Mouse (Mus musculus) liver, embryonic 12.5 days (tissue): ENCODE measurements around the gene Pgpep1l. TPM values are rescaled to one million over a fixed set of nuclear protein-coding genes. Genes with fewer than 3 reads are reported as not detected.

ENCODE experiments used
- ATAC-seq: fragments of 200-750 bp; cut with Nextera tagmentation; 2 replicates; pipeline ENCODE4 v1.8.0; 2017; ENCODE audit warnings: moderate number of reproducible peaks, mild to moderate bottlenecking, moderate library complexity
- H3K27ac ChIP-seq: fragments of 300-500 bp; sonication (generic); 2 replicates; pipeline ENCODE4 v1.5.1; 2016; ENCODE audit warnings: mild to moderate bottlenecking
- H3K27me3 ChIP-seq: fragments of 300-500 bp; sonication (generic); replicated peaks from 2 replicates; pipeline ENCODE4 v1.6.1; 2016; ENCODE audit warnings: mild to moderate bottlenecking, moderate library complexity
- H3K36me3 ChIP-seq: fragments of 300-500 bp; sonication (generic); 2 replicates; pipeline ENCODE4 v1.6.1; 2016; ENCODE audit warnings: mild to moderate bottlenecking, moderate library complexity
- H3K4me1 ChIP-seq: fragments of 300-500 bp; sonication (generic); 2 replicates; pipeline ENCODE4 v1.6.1; 2016
- H3K4me2 ChIP-seq: fragments of 300-500 bp; sonication (generic); 2 replicates; pipeline ENCODE4 v1.6.1; 2016; ENCODE audit warnings: mild to moderate bottlenecking, moderate library complexity
- H3K4me3 ChIP-seq: fragments of 300-500 bp; sonication (generic); 2 replicates; pipeline ENCODE4 v1.5.1; 2016; ENCODE audit warnings: mild to moderate bottlenecking, moderate library complexity
- H3K9ac ChIP-seq: fragments of 300-500 bp; sonication (generic); 2 replicates; pipeline ENCODE4 v1.6.1; 2016; ENCODE audit warnings: mild to moderate bottlenecking, moderate library complexity
- H3K9me3 ChIP-seq: fragments of 300-500 bp; sonication (generic); replicated peaks from 2 replicates; pipeline ENCODE4 v1.6.1; 2016; ENCODE audit warnings: mild to moderate bottlenecking, moderate library complexity
- WGBS: fragments of 180-500 bp; shearing (Covaris S2); methylation state at CpG from one replicate; pipeline ENCODE4 v1.1.7; 2016; ENCODE audit not compliant: insufficient replicate concordance; 5-methylcytosine and 5-hydroxymethylcytosine counted together
- polyA plus RNA-seq: library from polyadenylated mRNA; unstranded; fragments of >200 nt; fragmentation: Nextera tagmentation; extraction: Ambion mirVana; gene quantifications from 2 replicates; pipeline ENCODE4 v1.2.1, GENCODE M21; 2016

The Pgpep1l gene
- polyA plus RNA-seq, 1 experiment from 2014 or later, result not detected

GRCm38 (mm10) chr7:68224006-68224405 is 40.0 kb downstream of the Pgpep1l start:
- Histone ChIP-seq H3K4me3 (no peak overlapping the region), H3K36me3 (peaks cover 87% of the 10 kb centered on the region), H3K27ac (no peak overlapping the region), H3K9me3 (no peaks in the 10 kb centered on the region), H3K4me2 (no peak overlapping the region), H3K27me3 (no peaks in the 10 kb centered on the region), H3K9ac (no peak overlapping the region), H3K4me1 (no peaks in the 10 kb centered on the region)
- WGBS, result 82% methylated on average over 5 of the region's 5 CpGs
- no peak for ATAC-seq

DNA sequence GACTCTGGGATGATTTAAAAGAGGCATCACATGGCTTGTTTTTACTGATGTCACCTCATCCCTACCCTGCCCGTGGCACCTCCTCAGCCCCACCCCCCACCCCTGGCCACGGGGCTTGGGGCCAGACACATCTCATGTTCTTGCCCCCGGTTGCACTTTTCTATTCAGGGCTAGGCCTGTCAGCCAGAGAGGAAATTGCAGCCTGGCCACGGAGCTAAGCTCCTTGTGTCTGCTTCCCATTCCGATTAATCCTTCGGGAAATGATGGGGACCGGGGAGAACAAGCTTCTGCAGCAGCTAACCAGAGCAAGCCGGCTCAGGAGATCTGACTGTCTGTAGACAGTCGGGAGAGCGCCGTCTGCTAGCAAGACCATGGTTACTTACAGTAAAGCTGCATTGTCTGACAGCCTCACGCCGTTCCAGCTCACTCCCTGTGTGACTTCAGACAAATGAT is 40.7 kb downstream of the Pgpep1l start:
- 75% methylated on average over 13 of the region's 13 CpGs for WGBS
- H3K27ac ChIP-seq, result no peak overlapping the region

GRCm38 (mm10) chr7:68221677-68222230 is 42.3 kb downstream of the Pgpep1l start:
- Histone ChIP-seq H3K27ac (no peak overlapping the region), H3K4me2 (no peak overlapping the region), H3K4me1 (no peaks in the 10 kb centered on the region), H3K27me3 (no peaks in the 10 kb centered on the region), H3K9ac (no peak overlapping the region), H3K9me3 (no peaks in the 10 kb centered on the region), H3K4me3 (no peak overlapping the region), H3K36me3 (peaks cover 92% of the 10 kb centered on the region)
- WGBS, result 84% methylated on average over 9 of the region's 9 CpGs
- no peak for ATAC-seq

More for the DNA sequence above, 40.7 kb downstream of the Pgpep1l start:
- no peaks in the 10 kb centered on the region for H3K9me3 ChIP-seq
- no peaks in the 10 kb centered on the region for H3K4me1 ChIP-seq
- H3K4me3 ChIP-seq, result no peak overlapping the region
- H3K27me3 ChIP-seq, result no peaks in the 10 kb centered on the region
- no peak for ATAC-seq
- H3K9ac ChIP-seq, result no peak overlapping the region
- H3K36me3 ChIP-seq, result peaks cover 90% of the 10 kb centered on the region
- H3K4me2 ChIP-seq, result no peak overlapping the region

DNA sequence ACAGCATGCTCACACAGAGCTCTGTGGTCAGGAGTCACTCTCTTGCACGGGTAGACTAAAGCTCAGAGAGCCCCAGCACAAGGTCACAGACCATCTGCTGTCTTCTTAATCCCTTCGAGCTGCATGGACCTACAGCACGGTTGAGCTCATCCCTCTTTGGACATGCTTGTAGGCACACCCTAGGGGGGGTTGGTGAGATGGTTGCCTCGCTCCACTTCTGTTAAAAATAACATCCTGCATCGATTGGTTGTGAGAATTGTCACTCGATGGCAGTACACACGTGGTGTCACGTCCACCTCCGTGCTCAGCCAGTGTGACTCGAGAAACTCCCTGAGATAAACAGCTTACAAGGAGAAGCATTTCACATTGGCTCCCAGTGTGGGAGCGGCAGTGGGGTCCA is 45.2 kb downstream of the Pgpep1l start:
- no peak for ATAC-seq
- 83% methylated on average over 11 of the region's 11 CpGs for WGBS
- Histone ChIP-seq H3K27ac (no peak overlapping the region), H3K9ac (no peak overlapping the region), H3K4me3 (no peak overlapping the region), H3K4me1 (no peaks in the 10 kb centered on the region), H3K9me3 (no peaks in the 10 kb centered on the region), H3K36me3 (peaks cover 93% of the 10 kb centered on the region), H3K27me3 (no peaks in the 10 kb centered on the region), H3K4me2 (no peak overlapping the region)

- 89% methylated on average over 18 of the region's 18 CpGs for WGBS
- Histone ChIP-seq H3K27ac (no peak overlapping the region), H3K27me3 (no peaks in the 10 kb centered on the region), H3K9me3 (no peaks in the 10 kb centered on the region), H3K4me1 (no peaks in the 10 kb centered on the region), H3K9ac (no peak overlapping the region), H3K36me3 (peaks cover 94% of the 10 kb centered on the region), H3K4me2 (no peak overlapping the region), H3K4me3 (no peak overlapping the region)
- no peak for ATAC-seq
Measured at GRCm38 (mm10) chr7:68215522-68216070, 48.4 kb downstream of the Pgpep1l start.

GRCm38 (mm10) chr7:68213842-68214241 is 50.2 kb downstream of the Pgpep1l start:
- Histone ChIP-seq H3K4me2 (no peak overlapping the region), H3K36me3 (peaks cover 96% of the 10 kb centered on the region), H3K27me3 (no peaks in the 10 kb centered on the region), H3K9ac (no peak overlapping the region), H3K4me1 (no peaks in the 10 kb centered on the region), H3K27ac (no peak overlapping the region), H3K4me3 (no peak overlapping the region), H3K9me3 (no peaks in the 10 kb centered on the region)
- WGBS, result 66% methylated on average over 5 of the region's 5 CpGs
- no peak for ATAC-seq

DNA sequence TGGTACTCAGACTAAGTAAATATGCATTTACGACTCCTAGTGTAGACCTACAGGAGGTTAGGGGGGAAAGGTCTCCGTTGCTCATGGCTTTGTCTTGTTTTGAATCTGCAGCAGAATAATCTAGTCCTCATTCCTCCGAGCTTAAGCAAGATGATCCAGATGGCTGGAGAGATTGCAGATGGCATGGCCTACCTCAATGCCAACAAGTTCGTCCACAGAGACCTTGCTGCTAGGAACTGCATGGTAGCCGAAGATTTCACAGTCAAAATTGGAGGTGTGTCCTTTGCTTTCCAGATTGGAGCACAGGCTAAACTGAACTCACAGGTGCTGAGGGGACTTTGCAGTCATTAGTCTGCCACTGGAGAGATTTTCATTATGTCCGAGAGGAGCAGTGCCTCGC is 52.1 kb downstream of the Pgpep1l start:
- Histone ChIP-seq H3K4me1 (no peaks in the 10 kb centered on the region), H3K4me2 (no peak overlapping the region), H3K27me3 (no peaks in the 10 kb centered on the region), H3K9me3 (no peaks in the 10 kb centered on the region), H3K27ac (no peak overlapping the region), H3K9ac (no peak overlapping the region), H3K36me3 (peaks cover 96% of the 10 kb centered on the region), H3K4me3 (no peak overlapping the region)
- no peak for ATAC-seq
- WGBS, result 82% methylated on average over 7 of the region's 7 CpGs

DNA sequence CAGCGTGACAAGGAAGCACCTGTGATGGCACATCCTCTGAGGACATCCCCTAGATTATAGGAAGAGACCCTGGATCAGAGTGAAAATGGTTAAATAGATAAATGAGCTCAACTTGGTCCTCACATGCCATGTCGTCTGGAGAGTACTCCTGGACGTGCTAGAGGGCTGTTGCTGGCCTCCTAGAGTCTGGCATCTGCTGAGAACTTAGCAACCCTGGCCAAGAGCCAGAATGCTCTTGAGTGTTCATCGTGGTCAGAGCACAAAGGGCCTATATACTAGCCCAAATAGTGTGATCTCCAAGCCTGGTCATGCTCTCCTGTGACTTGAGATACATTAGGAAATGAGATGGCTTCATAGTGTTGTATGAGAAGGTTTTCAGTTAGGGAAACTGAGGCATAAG is 53.6 kb downstream of the Pgpep1l start:
- H3K9ac ChIP-seq, result no peak overlapping the region
- H3K27me3 ChIP-seq, result no peaks in the 10 kb centered on the region
- H3K4me2 ChIP-seq, result no peak overlapping the region
- no peak for ATAC-seq
- H3K4me1 ChIP-seq, result no peaks in the 10 kb centered on the region
- WGBS, result 71% methylated on average over 4 of the region's 4 CpGs
- no peak overlapping the region for H3K4me3 ChIP-seq
- H3K36me3 ChIP-seq, result peaks cover 96% of the 10 kb centered on the region
- H3K9me3 ChIP-seq, result no peaks in the 10 kb centered on the region
- no peak overlapping the region for H3K27ac ChIP-seq

- no peak overlapping the region for H3K27ac ChIP-seq
- H3K27me3 ChIP-seq, result no peaks in the 10 kb centered on the region
- H3K9ac ChIP-seq, result no peak overlapping the region
- ATAC-seq, result no peak
- H3K4me1 ChIP-seq, result no peaks in the 10 kb centered on the region
- peaks cover 95% of the 10 kb centered on the region for H3K36me3 ChIP-seq
- no peak overlapping the region for H3K4me2 ChIP-seq
- H3K9me3 ChIP-seq, result no peaks in the 10 kb centered on the region
- no peak overlapping the region for H3K4me3 ChIP-seq
- 70% methylated on average over 6 of the region's 6 CpGs for WGBS
Measured at GRCm38 (mm10) chr7:68209039-68209438, 55.0 kb downstream of the Pgpep1l start.

- Histone ChIP-seq H3K27ac (no peak overlapping the region), H3K4me3 (no peak overlapping the region), H3K4me2 (no peak overlapping the region), H3K27me3 (no peaks in the 10 kb centered on the region), H3K9me3 (no peaks in the 10 kb centered on the region), H3K36me3 (peaks cover 96% of the 10 kb centered on the region), H3K9ac (no peak overlapping the region), H3K4me1 (peaks cover 3% of the 10 kb centered on the region)
- WGBS, result 78% methylated on average over 8 of the region's 8 CpGs
- no peak for ATAC-seq
Measured at GRCm38 (mm10) chr7:68205776-68206427, 58.1 kb downstream of the Pgpep1l start.

DNA sequence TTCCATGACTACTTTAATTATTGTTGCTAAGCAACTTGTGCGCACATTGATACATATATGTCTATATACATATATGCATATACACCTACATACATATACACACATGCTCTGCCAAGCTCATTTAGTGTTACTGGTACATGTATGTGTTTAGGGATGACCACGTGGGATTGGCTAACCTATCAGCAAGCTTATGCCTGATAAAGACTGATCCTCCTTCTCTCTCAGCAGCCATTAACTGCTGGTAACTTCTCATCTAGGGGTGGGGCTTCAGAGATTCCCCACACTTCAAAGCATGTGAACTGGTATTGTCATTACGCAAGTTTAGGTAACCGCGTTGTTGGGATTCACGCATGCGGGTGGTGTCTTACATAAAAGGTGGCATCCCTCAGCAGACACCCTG is 64.4 kb downstream of the Pgpep1l start:
- Histone ChIP-seq H3K4me2 (no peak overlapping the region), H3K9me3 (no peaks in the 10 kb centered on the region), H3K9ac (no peak overlapping the region), H3K4me3 (no peak overlapping the region), H3K27me3 (no peaks in the 10 kb centered on the region), H3K36me3 (peaks cover 93% of the 10 kb centered on the region), H3K4me1 (peaks cover 17% of the 10 kb centered on the region), H3K27ac (no peak overlapping the region)
- 88% methylated on average over 7 of the region's 7 CpGs for WGBS
- 0 out of 2 replicates have a peak, but pooled peaks have one; percentile 21 for ATAC-seq

GRCm38 (mm10) chr7:68193958-68194695 is 69.9 kb downstream of the Pgpep1l start:
- 47% methylated on average over 15 of the region's 15 CpGs for WGBS
- Histone ChIP-seq H3K27me3 (no peaks in the 10 kb centered on the region), H3K4me2 (no peak overlapping the region), H3K4me1 (peaks cover 32% of the 10 kb centered on the region), H3K9ac (no peak overlapping the region), H3K27ac (no peak overlapping the region), H3K36me3 (peaks cover 93% of the 10 kb centered on the region), H3K9me3 (no peaks in the 10 kb centered on the region), H3K4me3 (no peak overlapping the region)
- ATAC-seq, result no peak
